Mouse (Mus musculus) limb, embryonic 13.5 days (tissue): Measurements from ENCODE around the gene Tac2. TPM values are rescaled to one million over a fixed set of nuclear protein-coding genes. Genes with fewer than 3 reads are reported as not detected.

ENCODE experiments used
- ATAC-seq: fragments of 200-750 bp; cut with Nextera tagmentation; 2 replicates; pipeline ENCODE4 v1.8.0; 2017; ENCODE audit warnings: low read depth, moderate number of reproducible peaks, moderate TSS enrichment; ENCODE audit not compliant: low FRiP score
- H3K27ac ChIP-seq: fragments of 300-500 bp; sonication (generic); 2 replicates; pipeline ENCODE4 v1.5.1; 2015; ENCODE audit warnings: inconsistent platforms, mild to moderate bottlenecking, moderate library complexity
- H3K27me3 ChIP-seq: fragments of 300-500 bp; sonication (generic); 2 replicates; pipeline ENCODE4 v1.6.1; 2015; ENCODE audit warnings: mild to moderate bottlenecking, inconsistent platforms
- H3K36me3 ChIP-seq: fragments of 300-500 bp; sonication (generic); 2 replicates; pipeline ENCODE4 v1.6.1; 2015; ENCODE audit warnings: inconsistent platforms, mild to moderate bottlenecking, moderate library complexity
- H3K4me1 ChIP-seq: fragments of 300-500 bp; sonication (generic); 2 replicates; pipeline ENCODE4 v1.6.1; 2015; ENCODE audit warnings: inconsistent platforms
- H3K4me2 ChIP-seq: fragments of 300-500 bp; sonication (generic); replicated peaks from 2 replicates; pipeline ENCODE4 v1.6.1; 2015; ENCODE audit warnings: inconsistent platforms, mild to moderate bottlenecking, moderate library complexity
- H3K4me3 ChIP-seq: fragments of 300-500 bp; sonication (generic); 2 replicates; pipeline ENCODE4 v1.5.1; 2015; ENCODE audit warnings: moderate library complexity, mild to moderate bottlenecking, inconsistent platforms
- H3K9ac ChIP-seq: fragments of 300-500 bp; sonication (generic); 2 replicates; pipeline ENCODE4 v1.6.1; 2015; ENCODE audit warnings: mild to moderate bottlenecking, inconsistent platforms
- H3K9me3 ChIP-seq: fragments of 300-500 bp; sonication (generic); 2 replicates; pipeline ENCODE4 v1.6.1; 2016; ENCODE audit warnings: inconsistent platforms
- WGBS: fragments of 180-500 bp; shearing (Covaris S2); methylation state at CpG from one replicate; pipeline ENCODE4 v1.1.7; 2015; 5-methylcytosine and 5-hydroxymethylcytosine counted together
- polyA plus RNA-seq: library from polyadenylated mRNA; unstranded; fragments of >200 nt; fragmentation: Nextera tagmentation; extraction: Ambion mirVana; gene quantifications from 2 replicates; pipeline ENCODE4 v1.2.1, GENCODE M21; 2015

Gene Tac2
- polyA plus RNA-seq, 1 experiment from 2014 or later, result 1.8 TPM

DNA sequence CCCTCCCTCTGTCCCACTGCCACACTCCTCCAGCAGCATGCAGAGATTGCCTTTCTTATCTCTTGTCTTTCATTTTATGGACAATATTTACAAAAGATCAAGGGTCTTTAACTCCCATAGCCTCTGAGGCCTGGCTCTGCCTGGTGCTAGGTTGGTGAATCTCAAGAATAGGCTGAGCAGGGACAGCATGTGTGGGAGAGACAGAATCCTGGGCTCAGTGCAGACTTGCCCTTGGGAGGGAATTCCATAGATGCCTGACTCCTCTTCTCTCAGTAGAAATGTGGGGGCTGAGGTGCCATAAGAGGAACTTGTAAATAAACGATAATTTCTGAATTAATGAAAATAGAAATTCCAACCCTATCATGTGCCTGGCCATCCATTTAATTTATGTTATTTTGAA is 42.3 kb downstream of the Tac2 start:
- Histone ChIP-seq H3K27ac (no peak overlapping the region), H3K36me3 (no peaks in the 10 kb centered on the region), H3K27me3 (no peaks in the 10 kb centered on the region), H3K9ac (no peak overlapping the region), H3K4me3 (no peak overlapping the region), H3K4me2 (no peak overlapping the region), H3K4me1 (no peaks in the 10 kb centered on the region), H3K9me3 (no peaks in the 10 kb centered on the region)
- 87% methylated on average over 1 of the region's 1 CpGs for WGBS
- ATAC-seq, result no peak

DNA sequence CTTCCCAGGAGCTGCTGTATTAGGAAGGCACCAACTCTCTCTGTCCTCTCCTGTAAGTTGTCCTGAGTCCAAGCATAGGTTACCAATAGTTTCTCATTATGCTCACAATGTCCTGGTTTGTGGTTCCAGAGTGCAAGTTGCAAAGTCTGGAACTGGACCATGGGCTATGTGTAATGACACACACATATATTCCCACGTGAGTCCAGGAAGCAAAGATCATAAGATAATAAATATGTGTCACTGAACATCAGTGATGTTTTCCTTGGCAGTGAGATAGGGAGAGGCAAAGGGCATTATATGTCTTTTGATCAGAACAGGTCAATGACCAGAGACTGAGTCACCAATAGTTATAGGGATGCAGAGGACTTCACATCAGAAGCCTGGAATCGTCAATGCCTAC is 51.7 kb downstream of the Tac2 start, which contains the start of gene Rdh9:
Gene Rdh9 (plus strand): TSS at position 376 of the 400 bp plus-strand sequence.
- Histone ChIP-seq H3K9me3 (no peaks in the 10 kb centered on the region), H3K4me1 (no peaks in the 10 kb centered on the region), H3K9ac (no peak within 1 kb of the TSS), H3K27me3 (no peaks in the 10 kb centered on the region), H3K4me2 (no peak within 1 kb of the TSS), H3K27ac (no peak within 1 kb of the TSS), H3K4me3 (no peak within 1 kb of the TSS), H3K36me3 (no peaks in the 10 kb centered on the region)
- ATAC-seq, result no peak
- WGBS, result 74% methylated on average over 2 of the region's 2 CpGs

Other genes with a start within 250 kb of the Tac2 start
- gene Stac3, start 222.8 kb upstream of the Tac2 start, polyA plus RNA-seq, result 20.8 and 20.9 TPM in 2 replicates
- 8.7 and 10.1 TPM in 2 replicates for gene Ndufa4l2, start 209.5 kb upstream of the Tac2 start, polyA plus RNA-seq
- gene Shmt2, start 202.0 kb upstream of the Tac2 start, polyA plus RNA-seq, result 97.4 and 98.1 TPM in 2 replicates
- gene Nxph4, start 189.9 kb upstream of the Tac2 start, polyA plus RNA-seq, result 10.7 and 12.5 TPM in 2 replicates
- 123 and 127 TPM in 2 replicates for gene Lrp1, start 103.3 kb upstream of the Tac2 start, polyA plus RNA-seq
- gene Stat6, start 81.5 kb upstream of the Tac2 start, polyA plus RNA-seq, result 14.3 and 15.0 TPM in 2 replicates
- gene Nemp1, start 57.6 kb upstream of the Tac2 start, polyA plus RNA-seq, result 9.3 and 9.9 TPM in 2 replicates
- 18.1 and 18.5 TPM in 2 replicates for gene Nab2, start 55.9 kb upstream of the Tac2 start, polyA plus RNA-seq
- 0.31 and 0.42 TPM in 2 replicates for gene Myo1a, start 19.3 kb upstream of the Tac2 start, polyA plus RNA-seq
- gene Zbtb39, start 15.1 kb downstream of the Tac2 start, polyA plus RNA-seq, result 3.9 and 4.0 TPM in 2 replicates
- gene Gpr182, start 27.3 kb downstream of the Tac2 start, polyA plus RNA-seq, result 0.54 and 0.71 TPM in 2 replicates
- gene Rdh1, start 35.2 kb downstream of the Tac2 start, polyA plus RNA-seq, result not detected in 2 replicates
- gene Rdh16f1, start 35.3 kb downstream of the Tac2 start, polyA plus RNA-seq, result not detected in 2 replicates
- 0.18 and 0.27 TPM in 2 replicates for gene Rdh9, start 51.9 kb downstream of the Tac2 start, polyA plus RNA-seq
- gene Rdh16, start 76.7 kb downstream of the Tac2 start, polyA plus RNA-seq, result not detected in 2 replicates
- gene Rdh19, start 125.5 kb downstream of the Tac2 start, polyA plus RNA-seq, result not detected in 2 replicates
- gene Rdh16f2, start 142.0 kb downstream of the Tac2 start, polyA plus RNA-seq, result not detected in 2 replicates
- not detected in 2 replicates for gene Rdh7, start 164.3 kb downstream of the Tac2 start, polyA plus RNA-seq
- gene Sdr9c7, start 174.0 kb downstream of the Tac2 start, polyA plus RNA-seq, result not detected in 2 replicates